Mouse (Mus musculus) cerebellum, adult 8-10 months (tissue): ENCODE measurements around the gene Btg4.

Source experiments
- DNase-seq: peaks from one replicate; pipeline ENCODE4 v3.0.0; 2022

Gene Btg4

GRCm38 (mm10) chr9:51060601-51061000, at the start of gene Btg4:
Gene Btg4, plus strand, starts transcription at chr9:51060901.
- DNase-seq, result no peak

- DNase-seq, result no peak
These were observed 47.1 kb upstream of the Btg4 start for GRCm38 (mm10) chr9:51013644-51014043.

- no peak for DNase-seq
These were observed 45.0 kb upstream of the Btg4 start for GRCm38 (mm10) chr9:51015732-51016131.

DNA sequence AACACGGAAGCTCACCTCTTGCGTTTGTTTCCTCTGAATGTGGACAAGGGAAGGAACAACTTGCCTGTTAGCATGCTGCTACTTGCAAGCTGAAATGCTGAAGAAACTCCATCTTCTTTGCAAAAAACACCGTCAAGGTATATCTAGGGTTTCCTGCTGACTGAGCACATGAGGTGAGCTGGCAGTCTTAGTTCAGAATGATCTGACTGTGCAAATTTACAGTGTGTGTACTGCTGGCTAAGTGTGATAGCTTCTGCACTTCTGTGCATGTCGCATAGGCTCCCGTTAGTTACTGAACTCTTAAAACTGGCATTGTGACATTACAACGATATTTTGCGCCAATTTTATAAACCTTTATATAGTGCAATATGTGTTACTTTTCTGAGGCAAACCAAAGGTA, 41.0 kb upstream of the Btg4 start:
- DNase-seq, result no peak

DNA sequence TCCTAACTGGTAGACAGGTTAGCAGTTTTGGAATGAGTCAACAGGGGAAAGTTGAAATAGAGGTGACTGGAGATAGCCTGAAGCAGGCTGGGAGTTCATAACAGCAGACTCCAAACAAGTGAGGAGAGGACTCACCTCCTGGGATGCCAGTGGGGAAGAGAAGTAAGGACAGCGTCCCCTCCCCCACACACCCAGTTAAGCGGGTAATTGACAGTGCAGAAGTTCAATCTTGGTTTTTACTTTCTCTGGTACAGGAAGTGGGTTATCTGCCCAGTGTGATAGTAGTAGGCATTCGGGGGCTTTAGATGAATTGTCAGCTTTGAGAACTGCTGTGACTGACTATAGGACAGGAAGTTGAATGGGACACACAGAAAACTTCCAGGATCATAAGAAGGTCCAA, 40.4 kb upstream of the Btg4 start:
- DNase-seq, result no peak

DNA sequence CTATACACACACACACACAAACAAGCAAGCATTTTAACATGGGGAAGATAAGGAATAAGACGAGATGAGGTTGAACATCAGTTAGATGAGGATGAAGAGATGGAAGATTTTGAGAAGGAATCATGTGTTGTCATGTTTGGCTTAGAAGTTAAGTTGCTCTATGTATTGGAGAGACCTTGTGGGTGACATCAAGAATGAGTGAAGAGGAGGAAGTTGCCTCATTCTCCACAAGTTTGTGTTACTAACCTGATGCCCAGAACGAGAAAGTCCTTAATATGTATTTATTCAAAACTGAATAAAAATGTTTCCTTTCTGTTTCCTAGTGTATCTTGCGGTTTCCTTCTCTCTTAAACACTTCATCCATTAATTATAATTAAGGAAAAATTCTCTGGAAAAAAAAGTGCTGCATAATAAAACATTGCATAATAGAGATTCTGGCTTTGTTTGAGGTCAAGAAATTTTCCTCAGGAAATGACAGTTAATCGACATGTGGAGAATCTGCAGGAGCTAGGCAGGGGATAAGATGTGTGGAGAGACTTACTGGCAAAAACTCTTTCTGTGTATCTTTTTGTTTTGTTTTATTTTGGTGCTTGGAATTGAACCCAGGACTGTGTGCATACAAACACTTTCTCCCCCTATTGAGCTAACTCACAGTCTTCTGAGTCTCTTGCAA, 39.4 kb upstream of the Btg4 start:
- DNase-seq, result no peak

- no peak for DNase-seq
These were observed 33.7 kb upstream of the Btg4 start for GRCm38 (mm10) chr9:51026952-51027351.

DNA sequence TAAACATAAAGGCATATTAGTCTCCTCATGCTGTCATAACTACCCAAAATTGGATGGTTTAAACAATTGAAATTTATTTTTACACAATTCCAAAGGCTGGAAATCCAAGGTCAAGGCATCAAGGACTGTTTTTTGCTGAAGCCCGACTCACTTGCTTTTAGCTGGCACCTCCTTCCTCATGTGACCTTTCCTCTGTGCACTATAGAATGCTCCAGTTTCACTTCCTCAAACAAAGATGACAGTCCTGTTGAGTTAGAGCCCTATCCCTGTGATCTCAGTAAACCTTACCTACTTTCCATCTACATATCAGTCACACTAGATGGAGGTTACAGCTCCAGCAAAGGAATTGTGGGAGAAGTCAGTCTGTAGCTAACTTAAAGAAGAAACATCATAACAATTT, 30.6 kb upstream of the Btg4 start:
- no peak for DNase-seq

DNA sequence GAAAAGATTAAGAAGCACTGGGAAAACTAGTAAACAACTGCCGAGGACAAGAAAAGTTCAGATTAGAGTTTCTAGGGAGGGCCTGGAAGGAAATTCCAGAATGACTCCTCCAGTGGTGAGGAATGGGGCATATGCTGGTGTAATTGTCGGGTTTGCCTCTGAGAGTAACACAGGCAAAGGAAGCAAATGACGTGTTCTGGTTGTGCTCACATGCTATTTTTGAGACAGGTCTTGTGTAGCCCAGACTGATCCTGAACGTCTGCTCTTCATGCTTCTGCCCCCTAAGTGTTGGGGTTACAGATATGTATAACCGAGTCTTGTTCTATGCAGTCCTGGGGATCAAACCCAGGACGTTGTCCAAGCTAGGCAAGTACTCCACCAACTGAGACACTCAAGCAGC, 29.1 kb upstream of the Btg4 start:
- DNase-seq, result no peak

GRCm38 (mm10) chr9:51032291-51032690, 28.4 kb upstream of the Btg4 start:
- no peak for DNase-seq

GRCm38 (mm10) chr9:51032785-51033529, 27.7 kb upstream of the Btg4 start:
- DNase-seq, result no peak

DNA sequence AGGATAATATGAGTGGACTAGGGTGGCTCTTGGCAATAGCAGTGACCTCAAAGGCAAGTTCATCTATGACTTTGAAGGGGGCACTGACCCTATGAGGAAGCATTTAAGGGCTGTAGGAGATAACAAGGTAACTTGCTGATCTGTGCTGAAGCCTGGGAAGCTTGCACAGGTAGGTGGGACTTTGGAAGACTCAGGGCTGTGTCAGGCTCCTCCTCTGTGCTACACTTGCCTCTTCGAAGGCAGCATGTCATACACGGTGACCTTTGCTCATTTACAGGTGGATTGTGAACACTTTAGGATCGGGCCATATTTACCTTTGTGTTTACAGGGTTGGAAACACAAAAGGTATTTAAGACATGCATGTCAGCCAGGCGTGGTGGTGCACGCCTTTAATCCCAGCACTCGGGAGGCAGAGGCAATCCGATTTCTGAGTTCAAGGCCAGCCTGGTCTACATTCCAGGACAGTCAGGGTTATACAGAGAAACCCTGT, 19.2 kb upstream of the Btg4 start:
- no peak for DNase-seq

- no peak for DNase-seq
These were observed 18.6 kb upstream of the Btg4 start for GRCm38 (mm10) chr9:51042136-51042535.

DNA sequence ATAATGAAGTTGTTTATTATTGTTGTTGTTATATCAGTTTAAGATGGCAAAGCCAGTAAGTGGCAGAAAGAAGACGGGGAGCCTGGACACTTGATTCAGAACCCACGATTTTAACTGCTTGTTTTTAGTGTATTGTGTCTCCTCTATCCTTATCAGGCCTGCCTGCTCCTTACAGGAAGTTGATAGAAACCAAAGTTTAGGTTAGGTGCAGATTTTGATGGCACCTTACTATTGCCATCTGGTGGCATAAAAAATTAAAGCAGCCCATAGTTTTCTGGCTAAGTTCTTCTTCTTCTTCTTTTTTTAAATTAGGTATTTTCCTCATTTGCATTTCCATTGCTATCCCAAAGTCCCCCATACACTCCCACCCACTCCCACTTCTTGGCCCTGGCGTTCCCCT, 8.5 kb upstream of the Btg4 start:
- DNase-seq, result no peak

- no peak for DNase-seq
These were observed 4.1 kb upstream of the Btg4 start for GRCm38 (mm10) chr9:51056360-51057324.

- no peak for DNase-seq
These were observed 1.7 kb upstream of the Btg4 start for GRCm38 (mm10) chr9:51058951-51059521.

DNA sequence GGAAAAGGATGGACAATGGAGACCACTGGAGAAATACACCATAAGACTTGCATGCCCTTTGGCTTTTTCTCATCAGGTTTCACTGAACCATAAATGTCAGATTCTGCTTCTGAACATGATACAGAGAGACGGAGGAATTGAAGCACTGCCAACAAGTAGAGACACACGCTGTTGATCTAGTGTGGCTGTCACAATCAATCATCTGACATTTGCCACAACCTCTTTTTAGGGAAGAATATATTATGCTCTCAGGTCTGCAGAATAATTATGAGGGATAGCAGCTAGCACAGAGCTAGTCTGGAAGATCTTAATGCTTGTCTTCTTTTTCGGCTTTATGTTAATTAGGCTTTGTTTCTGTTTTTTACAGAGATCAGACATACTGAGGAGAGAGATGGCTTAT, 7.5 kb downstream of the Btg4 start:
- DNase-seq, result no peak

- no peak for DNase-seq
These were observed 10.1 kb downstream of the Btg4 start for GRCm38 (mm10) chr9:51070801-51071200.

- peak; percentile 49 for DNase-seq
These were observed 15.1 kb downstream of the Btg4 start for GRCm38 (mm10) chr9:51075780-51076179.

DNA sequence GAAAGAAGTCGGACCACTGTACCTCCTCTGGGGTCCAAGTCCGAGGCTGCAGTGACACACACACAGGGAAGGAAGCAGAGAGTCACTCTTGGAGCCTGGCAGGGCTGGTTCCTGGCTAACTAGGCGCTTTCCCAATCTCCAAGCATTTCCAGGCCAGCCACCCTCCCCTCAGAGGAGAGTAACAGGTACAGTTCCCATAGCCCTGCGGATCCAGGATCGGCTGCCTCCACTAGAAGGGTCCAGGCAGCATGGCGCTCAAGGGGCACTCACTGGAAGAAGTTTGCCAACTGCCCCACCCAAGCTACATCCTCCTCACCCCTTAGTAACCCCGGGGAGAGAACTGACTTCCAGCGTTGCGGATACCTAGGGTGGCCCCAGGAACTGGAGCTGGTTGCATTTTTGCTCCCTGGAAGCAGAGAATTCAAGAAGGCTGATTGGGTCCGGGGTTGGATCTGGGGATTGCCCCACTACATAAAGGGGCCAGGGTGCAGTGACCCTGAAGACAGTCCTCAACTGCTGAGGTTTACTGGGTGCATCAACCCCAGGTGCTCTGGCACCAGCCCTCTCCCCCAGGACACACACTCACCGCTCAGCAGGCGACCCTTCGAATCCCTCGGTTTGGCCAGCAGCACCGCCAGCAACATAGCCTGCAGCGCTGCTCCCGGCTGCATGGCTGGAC, 15.7 kb downstream of the Btg4 start:
- DNase-seq, result peak; percentile 20

DNA sequence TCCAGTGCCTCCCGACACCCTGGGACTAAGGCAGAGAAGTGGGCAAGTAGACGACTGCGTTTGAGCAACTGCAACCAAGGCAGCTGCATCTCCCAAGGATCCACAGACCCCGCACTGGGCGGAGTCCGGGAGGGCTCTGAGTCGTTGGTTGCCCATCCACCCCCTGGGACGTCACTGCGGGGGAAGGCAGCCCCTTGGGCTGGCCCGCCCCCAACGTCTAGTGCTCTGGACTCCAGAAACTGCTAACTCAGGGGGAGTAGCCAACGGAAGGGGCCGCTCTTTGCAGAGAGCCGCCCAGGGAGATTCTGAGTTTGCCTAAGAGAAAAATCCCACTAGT, 16.2 kb downstream of the Btg4 start, which contains the start of gene Layn:
TSS of gene Layn (minus strand) at position 116 of the 337 bp plus-strand sequence.
- DNase-seq, result no peak

- no peak for DNase-seq
These were observed 20.9 kb downstream of the Btg4 start for GRCm38 (mm10) chr9:51081614-51082013.
